Mouse (Mus musculus) limb, embryonic 13.5 days (tissue): ENCODE measurements at regions not wholly inside any gene's neighbourhood (a gene's known extent, or its start where the extent isn't known, plus 50 kb on each side); places are given as distances from the start of the nearest gene placed in this dataset.
"Not testable (repeated sequence)": the region's sequence is repeated elsewhere in the genome, so short reads cannot be mapped to it uniquely, and the experiment has no call there.

Experiments used
- ATAC-seq: fragments of 200-750 bp; cut with Nextera tagmentation; 2 replicates; pipeline ENCODE4 v1.8.0; 2017; ENCODE audit warnings: low read depth, moderate number of reproducible peaks, moderate TSS enrichment; ENCODE audit not compliant: low FRiP score
- H3K27ac ChIP-seq: fragments of 300-500 bp; sonication (generic); 2 replicates; pipeline ENCODE4 v1.5.1; 2015; ENCODE audit warnings: inconsistent platforms, mild to moderate bottlenecking, moderate library complexity
- H3K27me3 ChIP-seq: fragments of 300-500 bp; sonication (generic); 2 replicates; pipeline ENCODE4 v1.6.1; 2015; ENCODE audit warnings: mild to moderate bottlenecking, inconsistent platforms
- H3K36me3 ChIP-seq: fragments of 300-500 bp; sonication (generic); 2 replicates; pipeline ENCODE4 v1.6.1; 2015; ENCODE audit warnings: inconsistent platforms, mild to moderate bottlenecking, moderate library complexity
- H3K4me1 ChIP-seq: fragments of 300-500 bp; sonication (generic); 2 replicates; pipeline ENCODE4 v1.6.1; 2015; ENCODE audit warnings: inconsistent platforms
- H3K4me2 ChIP-seq: fragments of 300-500 bp; sonication (generic); replicated peaks from 2 replicates; pipeline ENCODE4 v1.6.1; 2015; ENCODE audit warnings: inconsistent platforms, mild to moderate bottlenecking, moderate library complexity
- H3K4me3 ChIP-seq: fragments of 300-500 bp; sonication (generic); 2 replicates; pipeline ENCODE4 v1.5.1; 2015; ENCODE audit warnings: moderate library complexity, mild to moderate bottlenecking, inconsistent platforms
- H3K9ac ChIP-seq: fragments of 300-500 bp; sonication (generic); 2 replicates; pipeline ENCODE4 v1.6.1; 2015; ENCODE audit warnings: mild to moderate bottlenecking, inconsistent platforms
- H3K9me3 ChIP-seq: fragments of 300-500 bp; sonication (generic); 2 replicates; pipeline ENCODE4 v1.6.1; 2016; ENCODE audit warnings: inconsistent platforms
- WGBS: fragments of 180-500 bp; shearing (Covaris S2); methylation state at CpG from one replicate; pipeline ENCODE4 v1.1.7; 2015; 5-methylcytosine and 5-hydroxymethylcytosine counted together

DNA sequence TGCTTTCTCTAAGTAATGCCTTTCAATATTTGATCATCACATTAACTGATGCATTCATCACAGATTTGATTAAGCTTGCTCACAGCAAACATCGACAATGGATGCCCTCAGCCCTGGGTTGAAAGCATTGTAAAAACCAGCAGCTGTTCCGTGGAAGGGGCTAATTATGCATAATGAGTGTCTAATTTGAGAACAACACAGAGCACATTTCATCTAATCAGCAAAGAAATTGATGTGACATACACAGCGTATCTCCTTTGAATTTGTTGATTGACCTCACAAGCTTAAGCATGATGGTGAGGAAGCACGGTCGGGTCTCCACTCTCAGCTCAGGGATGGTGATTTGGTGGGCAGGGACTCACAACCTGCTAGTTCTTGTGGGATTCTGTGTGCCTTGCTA lies 84.0 kb upstream of the Ttc29 start:
- no peak overlapping the region for H3K27ac ChIP-seq
- WGBS = 67% methylated on average over 5 of the region's 5 CpGs
- no peak overlapping the region for H3K4me2 ChIP-seq
- no peak overlapping the region for H3K4me3 ChIP-seq
- no peaks in the 10 kb centered on the region for H3K4me1 ChIP-seq
- no peaks in the 10 kb centered on the region for H3K9me3 ChIP-seq
- H3K9ac ChIP-seq = no peak overlapping the region
- no peak for ATAC-seq
- H3K36me3 ChIP-seq = no peaks in the 10 kb centered on the region
- H3K27me3 ChIP-seq = no peaks in the 10 kb centered on the region

DNA sequence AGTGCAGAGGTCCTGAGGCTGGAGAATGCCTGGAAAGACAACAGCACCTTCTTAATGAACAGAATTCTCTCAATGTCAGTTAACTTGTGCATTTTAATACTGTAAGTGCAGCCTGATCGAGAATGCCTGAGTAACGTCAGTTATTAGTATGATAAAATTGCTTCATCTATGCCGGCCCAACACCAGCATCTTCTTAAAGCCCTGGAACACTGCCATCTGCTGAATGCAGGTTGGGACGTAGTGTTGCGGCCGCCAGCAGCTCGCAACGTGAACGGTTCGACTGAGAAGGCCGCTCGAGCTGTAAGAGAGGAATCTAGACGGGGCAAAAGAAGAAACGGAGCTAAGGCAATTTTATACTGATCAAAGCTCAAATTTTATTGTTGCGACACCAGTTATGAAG lies 73.6 kb upstream of the Ttc29 start:
- ATAC-seq, H3K4me3 ChIP-seq, H3K36me3 ChIP-seq, H3K4me1 ChIP-seq, H3K9ac ChIP-seq, H3K27me3 ChIP-seq, H3K27ac ChIP-seq, H3K9me3 ChIP-seq, H3K4me2 ChIP-seq: not testable (repeated sequence)
- WGBS = 49% methylated on average over 12 of the region's 15 CpGs

GRCm38 (mm10) chr8:78147170-78147569 lies 65.9 kb upstream of the Ttc29 start:
- H3K4me2 ChIP-seq = no peak overlapping the region
- H3K4me1 ChIP-seq = no peaks in the 10 kb centered on the region
- H3K27me3 ChIP-seq = no peaks in the 10 kb centered on the region
- no peaks in the 10 kb centered on the region for H3K36me3 ChIP-seq
- H3K9me3 ChIP-seq = no peaks in the 10 kb centered on the region
- no peak overlapping the region for H3K4me3 ChIP-seq
- H3K27ac ChIP-seq = no peak overlapping the region
- no peak overlapping the region for H3K9ac ChIP-seq
- ATAC-seq = no peak
- WGBS = 86% methylated on average over 6 of the region's 6 CpGs

GRCm38 (mm10) chr8:78148006-78148405 lies 65.1 kb upstream of the Ttc29 start:
- no peaks in the 10 kb centered on the region for H3K27me3 ChIP-seq
- no peak overlapping the region for H3K27ac ChIP-seq
- H3K9me3 ChIP-seq = no peaks in the 10 kb centered on the region
- H3K4me3 ChIP-seq = no peak overlapping the region
- WGBS = 76% methylated on average over 2 of the region's 2 CpGs
- no peaks in the 10 kb centered on the region for H3K36me3 ChIP-seq
- H3K4me2 ChIP-seq = no peak overlapping the region
- no peak for ATAC-seq
- no peak overlapping the region for H3K9ac ChIP-seq
- no peaks in the 10 kb centered on the region for H3K4me1 ChIP-seq

GRCm38 (mm10) chr8:78154873-78155272 lies 58.2 kb upstream of the Ttc29 start:
- no peaks in the 10 kb centered on the region for H3K27me3 ChIP-seq
- 36% methylated on average over 8 of the region's 8 CpGs for WGBS
- H3K4me1 ChIP-seq = peaks cover 9% of the 10 kb centered on the region
- no peak overlapping the region for H3K27ac ChIP-seq
- no peak overlapping the region for H3K4me3 ChIP-seq
- no peak overlapping the region for H3K9ac ChIP-seq
- no peak for ATAC-seq
- H3K9me3 ChIP-seq = no peaks in the 10 kb centered on the region
- no peak overlapping the region for H3K4me2 ChIP-seq
- H3K36me3 ChIP-seq = no peaks in the 10 kb centered on the region

- H3K27me3 ChIP-seq = no peaks in the 10 kb centered on the region
- 36% methylated on average over 1 of the region's 1 CpGs for WGBS
- no peak overlapping the region for H3K4me3 ChIP-seq
- H3K4me2 ChIP-seq = no peak overlapping the region
- no peak overlapping the region for H3K27ac ChIP-seq
- no peak overlapping the region for H3K9ac ChIP-seq
- H3K4me1 ChIP-seq = peaks cover 18% of the 10 kb centered on the region
- H3K9me3 ChIP-seq = no peaks in the 10 kb centered on the region
- no peaks in the 10 kb centered on the region for H3K36me3 ChIP-seq
- no peak for ATAC-seq
These were observed 51.1 kb upstream of the Ttc29 start for GRCm38 (mm10) chr8:78162046-78162445.

DNA sequence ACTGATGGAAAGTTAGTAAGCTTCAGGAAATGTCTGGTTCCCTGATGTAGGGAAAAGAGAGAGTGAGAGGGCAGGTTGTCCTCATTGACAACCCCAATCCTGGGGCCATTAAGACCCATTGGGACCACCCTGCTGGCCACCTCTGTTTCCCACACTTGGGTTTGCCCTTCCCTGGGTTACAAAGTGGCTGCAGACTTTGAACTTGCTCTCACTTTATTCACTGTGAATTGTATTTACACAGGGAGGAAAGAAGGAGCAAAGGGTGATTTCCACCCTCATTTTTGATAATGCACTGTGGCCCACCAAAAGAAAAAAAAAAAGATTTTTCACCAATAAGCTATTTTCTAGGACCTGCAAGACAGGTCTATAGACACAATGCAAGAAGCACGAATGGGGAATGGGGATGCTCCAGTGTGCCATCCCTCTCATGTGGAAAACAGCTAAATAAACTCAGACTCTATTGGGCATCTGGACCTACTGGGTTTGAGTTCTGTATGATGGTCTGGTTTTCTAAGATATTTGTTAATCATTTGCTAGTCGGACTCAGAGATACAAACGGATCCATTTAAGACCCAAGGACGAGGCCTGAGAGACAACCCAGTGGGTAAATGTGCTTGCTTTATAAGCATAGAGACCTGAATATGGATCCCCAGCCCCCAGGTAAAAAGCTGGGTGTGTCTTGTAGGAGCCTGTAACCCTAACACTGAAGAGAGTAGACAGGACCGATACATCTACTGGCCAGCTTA lies 50.2 kb upstream of the Ttc29 start:
- no peak for ATAC-seq

More for the DNA sequence above, 50.2 kb upstream of the Ttc29 start:
- 91% methylated on average over 5 of the region's 5 CpGs for WGBS
- no peaks in the 10 kb centered on the region for H3K36me3 ChIP-seq
- peaks cover 18% of the 10 kb centered on the region for H3K4me1 ChIP-seq
- no peak overlapping the region for H3K27ac ChIP-seq
- no peaks in the 10 kb centered on the region for H3K9me3 ChIP-seq
- H3K9ac ChIP-seq = no peak overlapping the region
- no peaks in the 10 kb centered on the region for H3K27me3 ChIP-seq
- H3K4me3 ChIP-seq = no peak overlapping the region
- no peak overlapping the region for H3K4me2 ChIP-seq
